Mouse (Mus musculus) lung, postnatal 0 days (tissue): Measurements from ENCODE around the gene Uroc1.

Experiments used
- CTCF ChIP-seq: IDR thresholded peaks from 2 replicates; pipeline ENCODE4 v1.5.1; 2016; ENCODE audit warnings: antibody characterized with exemption, mild to moderate bottlenecking
- EP300 ChIP-seq: IDR thresholded peaks from 2 replicates; pipeline ENCODE4 v1.6.1; 2016; ENCODE audit warnings: antibody characterized with exemption, mild to moderate bottlenecking, control low read depth

DNA sequence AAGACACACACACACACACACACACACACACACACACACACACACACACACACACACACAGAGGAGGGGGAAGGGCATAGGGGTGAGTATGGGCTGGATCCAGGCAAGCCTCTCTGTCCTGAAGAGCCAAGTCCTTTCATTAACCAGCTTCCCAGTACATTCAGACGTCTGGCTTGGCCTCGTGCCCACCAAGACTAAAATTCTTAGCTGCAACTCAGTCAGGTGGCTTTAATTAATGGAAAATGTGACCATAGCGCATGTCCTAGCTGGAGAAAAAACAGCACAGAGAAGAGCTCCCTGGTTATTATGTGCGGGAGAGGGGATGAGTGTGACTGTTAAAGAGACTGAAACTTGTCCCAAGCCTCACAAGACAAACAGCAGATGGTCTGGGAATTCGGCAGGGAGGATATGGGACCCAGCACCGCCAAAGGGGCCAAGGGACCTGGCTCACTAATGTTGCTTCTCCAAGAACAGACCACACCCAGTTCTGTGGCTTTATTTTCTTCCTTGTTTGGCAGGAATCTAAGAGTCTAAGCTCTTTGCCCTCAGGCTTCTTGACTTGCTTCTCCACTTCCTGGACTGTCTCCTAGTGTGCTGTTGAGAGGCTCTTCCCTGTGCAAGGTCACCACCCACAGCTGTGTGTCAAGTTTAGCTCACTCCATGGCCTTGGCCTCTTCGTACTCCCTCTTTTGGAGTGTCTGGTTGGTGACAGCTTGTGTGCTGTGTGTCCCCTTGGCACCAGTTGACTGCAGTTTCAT is 27.1 kb downstream of the Uroc1 start:
- TF ChIP-seq EP300, result no peak
- TF ChIP-seq CTCF, result no peak
